Comparison of ENCODE assay signal across 16 mouse cellular contexts in the genomic region with DNA sequence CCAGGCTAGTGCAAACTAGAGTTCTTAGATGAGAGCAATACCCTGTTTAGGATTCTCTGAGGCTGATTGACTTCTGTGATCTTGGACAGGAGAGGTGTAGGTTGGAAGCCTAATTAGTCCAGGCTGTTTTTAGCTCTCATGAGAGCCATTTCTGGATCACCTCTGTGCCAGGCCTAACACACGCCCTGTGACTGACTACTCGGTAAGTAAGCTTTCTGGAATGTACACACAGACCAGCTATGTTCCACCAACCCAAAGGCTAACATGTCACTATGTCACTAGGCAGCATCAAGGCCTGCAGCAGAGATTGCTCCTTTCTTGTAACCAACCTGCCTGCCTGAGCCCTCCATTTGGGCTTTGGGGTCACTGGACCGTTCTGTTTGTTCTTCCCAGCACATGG.
"Had no signal": no experiment of that assay in that cellular context is flagged by ENCODE, and none has a peak within 500 bp of the region (broad histone marks: within the 10 kb centered on the region; RNA-seq: fewer than 3 reads in every experiment).

No protein-coding gene starts in this region.

- H3K4me3 ChIP-seq: layer of hippocampus, adult 2 months; limb, embryonic 13.5 days; liver, embryonic 15.5 days; megakaryocyte, embryonic 14.5 days; midbrain, embryonic 15.5 days; neural tube, embryonic 13.5 days had no signal

- H3K9me3 ChIP-seq: limb, embryonic 13.5 days; liver, embryonic 15.5 days; megakaryocyte, embryonic 14.5 days; midbrain, embryonic 15.5 days; neural tube, embryonic 13.5 days had no signal

- H3K27me3 ChIP-seq: limb, embryonic 13.5 days; liver, embryonic 15.5 days; midbrain, embryonic 15.5 days; neural tube, embryonic 13.5 days had no signal

- H3K27ac ChIP-seq: layer of hippocampus, adult 2 months; limb, embryonic 13.5 days; liver, embryonic 15.5 days; macrophage; midbrain, embryonic 15.5 days; neural tube, embryonic 13.5 days had no signal

- H3K4me2 ChIP-seq: limb, embryonic 13.5 days; liver, embryonic 11.5 days; liver, embryonic 15.5 days; midbrain, embryonic 11.5 days; midbrain, embryonic 15.5 days; neural tube, embryonic 13.5 days had no signal

- H3K9ac ChIP-seq: limb, embryonic 13.5 days; liver, embryonic 15.5 days; midbrain, embryonic 15.5 days; neural tube, embryonic 13.5 days had no signal

- ATAC-seq: midbrain, embryonic 15.5 days had no signal

- H3K4me1 ChIP-seq: liver, embryonic 15.5 days had no signal

- DNase-seq: kidney, postnatal 10 days; kidney, postnatal 4 days; lung, adult 2 months; lung, postnatal 14 days; right cerebral cortex, postnatal 14 days; thymus, adult 18-20 months; thymus, postnatal 14 days had no signal

- H3K36me3 ChIP-seq: limb, embryonic 13.5 days; liver, embryonic 15.5 days; midbrain, embryonic 15.5 days; neural tube, embryonic 13.5 days had no signal
